Comparison of ENCODE assay signal across 8 mouse cellular contexts in the genomic region with DNA sequence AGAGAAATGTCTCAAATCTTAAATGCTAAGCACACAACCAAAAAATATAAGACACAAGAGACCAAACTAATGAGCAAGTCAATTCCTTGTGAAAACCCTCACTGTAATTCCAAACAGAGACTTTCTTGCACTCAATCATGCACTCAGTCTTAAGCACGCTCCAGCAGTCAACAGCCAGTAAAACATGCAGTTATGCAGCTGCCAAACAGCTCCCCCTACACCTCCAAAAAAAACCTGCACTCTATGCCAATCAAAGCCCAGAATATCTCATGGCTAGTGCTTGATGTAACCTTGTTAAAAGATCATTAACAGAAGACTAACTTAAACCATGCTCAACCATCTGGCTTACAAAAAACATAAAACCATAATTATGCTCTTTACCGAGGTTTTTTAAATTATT.
DNase-seq lines count a peak whose midpoint lies in the region; ATAC-seq and TF ChIP-seq lines count a peak whose summit lies in the region.

No protein-coding gene starts in this region.

- no peaks in the 10 kb centered on the region for H3K27me3 ChIP-seq in embryonic facial prominence, embryonic 11.5 days (ENCODE audit: control insufficient read depth, insufficient read depth, low read length)
- H3K27me3 ChIP-seq in embryonic facial prominence, embryonic 10.5 days (replicated peaks; ENCODE audit: low read depth, poor library complexity, severe bottlenecking): no peaks in the 10 kb centered on the region
- no peaks in the 10 kb centered on the region for H3K27me3 ChIP-seq in limb, embryonic 14.5 days (ENCODE audit: control insufficient read depth, insufficient read depth, low read length)

- no peak overlapping the region for H3K4me2 ChIP-seq in embryonic facial prominence, embryonic 11.5 days (ENCODE audit: low read depth, low read length)
- H3K4me2 ChIP-seq in limb, embryonic 14.5 days (replicated peaks; ENCODE audit: low read depth, low read length, severe bottlenecking): no peak overlapping the region

- H3K9me3 ChIP-seq in embryonic facial prominence, embryonic 11.5 days (replicated peaks; ENCODE audit: control insufficient read depth, low read length): no peaks in the 10 kb centered on the region
- no peaks in the 10 kb centered on the region for H3K9me3 ChIP-seq in embryonic facial prominence, embryonic 10.5 days
- H3K9me3 ChIP-seq in limb, embryonic 14.5 days (ENCODE audit: control insufficient read depth, low read length): no peaks in the 10 kb centered on the region

- H3K36me3 ChIP-seq in embryonic facial prominence, embryonic 11.5 days (replicated peaks; ENCODE audit: control insufficient read depth, insufficient read depth, low read depth, low read length): no peaks in the 10 kb centered on the region
- H3K36me3 ChIP-seq in embryonic facial prominence, embryonic 10.5 days (replicated peaks): no peaks in the 10 kb centered on the region
- H3K36me3 ChIP-seq in limb, embryonic 14.5 days (ENCODE audit: control insufficient read depth, insufficient read depth, low read length): no peaks in the 10 kb centered on the region

- intact Hi-C loops in left cerebral cortex, adult 2 months (cut with DNase I): no loop called here

- peak; percentile 25 for TF ChIP-seq CTCF in left cerebral cortex, adult 2 months (IDR thresholded peaks at IDR 0.05)

- 65% methylated on average over 2 of the region's 2 CpGs for WGBS in embryonic facial prominence, embryonic 11.5 days
- WGBS in embryonic facial prominence, embryonic 10.5 days: 63% methylated on average over 2 of the region's 2 CpGs
- 31% methylated on average over 2 of the region's 2 CpGs for WGBS in limb, embryonic 14.5 days

- DNase-seq in embryonic facial prominence, embryonic 11.5 days (ENCODE audit: low spot score): peak; percentile 30
- no peak for DNase-seq in embryonic facial prominence, embryonic 10.5 days (ENCODE audit: low spot score)
- no peak for DNase-seq in left cerebral cortex, adult 2 months (ENCODE audit: extremely low spot score in 1 of 2, low spot score in 2 of 2)
- DNase-seq in left cerebral cortex, adult 9 months (ENCODE audit: low spot score in 2 of 2): no peak
- DNase-seq in limb, embryonic 14.5 days (ENCODE audit: low spot score): peak; percentile 13
- DNase-seq in right cerebral cortex, postnatal 36 days (ENCODE audit: low spot score in 2 of 2): no peak

- no peak overlapping the region for H3K9ac ChIP-seq in embryonic facial prominence, embryonic 11.5 days (replicated peaks; ENCODE audit: low read length)
- H3K9ac ChIP-seq in limb, embryonic 14.5 days (ENCODE audit: low read depth, low read length, severe bottlenecking): no peak overlapping the region

- no peak for TF ChIP-seq POLR2A in limb, embryonic 14.5 days (IDR thresholded peaks at IDR 0.05; ENCODE audit: borderline replicate concordance, extremely low read depth, insufficient read depth, insufficient read length)

- H3K27ac ChIP-seq in embryonic facial prominence, embryonic 11.5 days (replicated peaks; ENCODE audit: low read depth, low read length): no peak overlapping the region
- no peak overlapping the region for H3K27ac ChIP-seq in embryonic facial prominence, embryonic 10.5 days (replicated peaks)
- no peak overlapping the region for H3K27ac ChIP-seq in left cerebral cortex, adult 2 months
- no peak overlapping the region for H3K27ac ChIP-seq in limb, embryonic 14.5 days (replicated peaks; ENCODE audit: low read depth, low read length)

- no peak for ATAC-seq in embryonic facial prominence, embryonic 11.5 days (replicated peaks; ENCODE audit: insufficient number of reproducible peaks, low FRiP score, low TSS enrichment, low read depth)
- peak; percentile 60; the same call in 1 of the 2 replicates for ATAC-seq in common myeloid progenitor, adult 5-6 weeks (replicated peaks; ENCODE audit: low read depth, poor library complexity, severe bottlenecking)
- ATAC-seq in limb, embryonic 14.5 days (ENCODE audit: low FRiP score, low read depth): no peak
- no peak for ATAC-seq in erythroblast, adult 5-6 weeks (replicated peaks; ENCODE audit: low FRiP score, poor library complexity, severe bottlenecking)

- no peak overlapping the region for H3K4me3 ChIP-seq in embryonic facial prominence, embryonic 11.5 days (ENCODE audit: low read depth, low read length)
- no peak overlapping the region for H3K4me3 ChIP-seq in embryonic facial prominence, embryonic 10.5 days
- H3K4me3 ChIP-seq in left cerebral cortex, adult 2 months: no peak overlapping the region
- H3K4me3 ChIP-seq in limb, embryonic 14.5 days (replicated peaks; ENCODE audit: low read length): no peak overlapping the region

- H3K4me1 ChIP-seq in embryonic facial prominence, embryonic 11.5 days (ENCODE audit: control insufficient read depth, insufficient read depth, low read length): no peaks in the 10 kb centered on the region
- no peaks in the 10 kb centered on the region for H3K4me1 ChIP-seq in embryonic facial prominence, embryonic 10.5 days
- no peaks in the 10 kb centered on the region for H3K4me1 ChIP-seq in limb, embryonic 14.5 days (ENCODE audit: control insufficient read depth, insufficient read depth, low read length)

Comparison
In these comparisons a context has a peak if more than half of its experiments do, and no peak if none do; other contexts are left out.
1. DNase-seq: peak in embryonic facial prominence, embryonic 11.5 days (single experiment) and limb, embryonic 14.5 days (single experiment); none in embryonic facial prominence, embryonic 10.5 days (single experiment), left cerebral cortex, adult 2 months (0 of 2), left cerebral cortex, adult 9 months (0 of 2) and right cerebral cortex, postnatal 36 days (0 of 2).